Mouse (Mus musculus) heart, adult 2 months (tissue): ENCODE results near the gene Krtcap2.

ENCODE experiments used
- CTCF ChIP-seq: fragments of 200-600 bp; IDR thresholded peaks from 2 replicates; pipeline ENCODE4 v1.8.1; 2022; ENCODE audit warnings: antibody characterized with exemption, mild to moderate bottlenecking, moderate library complexity
- POLR2A ChIP-seq: fragments of 200-500 bp; IDR thresholded peaks from 2 replicates; pipeline ENCODE4 v1.6.1; 2011; ENCODE audit warnings: mild to moderate bottlenecking, low read depth, low read length, control low read depth; ENCODE audit not compliant: insufficient read depth

DNA sequence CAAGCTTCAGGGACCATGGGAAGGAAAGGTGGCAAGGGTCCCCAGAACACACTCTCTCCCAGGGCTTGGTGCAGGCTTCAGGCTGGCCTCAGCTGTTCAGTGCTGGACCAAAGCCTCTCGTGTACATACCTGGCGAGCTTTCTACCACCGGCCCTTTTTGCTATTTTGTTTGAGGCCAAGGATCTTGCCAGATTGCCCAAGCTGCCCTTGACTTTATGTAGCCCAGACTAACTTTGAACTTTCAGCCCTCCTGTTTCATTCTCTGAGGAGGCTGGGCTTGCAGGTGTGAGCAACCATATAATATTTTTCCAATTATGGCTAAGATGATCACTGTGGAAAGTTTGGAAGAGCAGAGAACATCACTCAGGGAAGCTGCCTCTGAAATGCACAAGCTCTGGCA lies 38.5 kb downstream of the Krtcap2 start:
- TF ChIP-seq POLR2A: no peak
- TF ChIP-seq CTCF: no peak
